Mouse (Mus musculus) liver, embryonic 14.5 days (tissue): ENCODE measurements around the gene Nynrin. TPM values are rescaled to one million over a fixed set of nuclear protein-coding genes. Genes with fewer than 3 reads are reported as not detected.

ENCODE experiments used
- ATAC-seq: fragments of 200-750 bp; cut with Nextera tagmentation; 2 replicates; pipeline ENCODE4 v1.8.0; 2017; ENCODE audit warnings: moderate number of reproducible peaks, mild to moderate bottlenecking, moderate library complexity; ENCODE audit not compliant: insufficient read depth
- DNase-seq, 3 experiments: peaks; one replicate each; pipeline ENCODE4 v3.0.0-alpha.2; 2012 to 2013; ENCODE audit warnings: low read depth in 3 of 3, low spot score in 3 of 3
- H3K27ac ChIP-seq: fragments of 300-500 bp; sonication (generic); 2 replicates; pipeline ENCODE4 v1.5.1; 2014; ENCODE audit warnings: moderate library complexity, mild to moderate bottlenecking, control low read depth, inconsistent platforms
- H3K27me3 ChIP-seq: fragments of 300-500 bp; sonication (generic); 2 replicates; pipeline ENCODE4 v1.6.1; 2014; ENCODE audit warnings: mild to moderate bottlenecking, low read length, moderate library complexity; ENCODE audit not compliant: control insufficient read depth, insufficient read depth
- H3K36me3 ChIP-seq: fragments of 300-500 bp; sonication (generic); replicated peaks from 2 replicates; pipeline ENCODE4 v1.6.1; 2014; ENCODE audit warnings: low read depth; ENCODE audit not compliant: control insufficient read depth, insufficient read depth
- H3K4me1 ChIP-seq, 2 experiments: fragments of 200-500 bp in 1 of 2; fragments of 300-500 bp in 1 of 2; sonication (generic) in 1 of 2; replicated peaks; 2 replicates each; pipeline ENCODE4 v1.6.1; 2012 to 2014; ENCODE audit warnings: antibody characterized with exemption in 1 of 2, inconsistent platforms in 1 of 2, low read length in 1 of 2; ENCODE audit not compliant: control insufficient read depth in 2 of 2, insufficient read depth in 2 of 2
- H3K4me2 ChIP-seq: fragments of 300-500 bp; sonication (generic); 2 replicates; pipeline ENCODE4 v1.6.1; 2014; ENCODE audit warnings: low read depth, mild to moderate bottlenecking, control low read depth, moderate library complexity
- H3K4me3 ChIP-seq, 2 experiments: fragments of 200-500 bp in 1 of 2; fragments of 300-500 bp in 1 of 2; sonication (generic) in 1 of 2; 2 replicates each; pipeline ENCODE4 v1.5.1; 2012 to 2014; ENCODE audit warnings: low read depth in 2 of 2, low read length in 2 of 2, mild to moderate bottlenecking in 2 of 2, control low read depth in 1 of 2, inconsistent platforms in 1 of 2, moderate library complexity in 1 of 2; ENCODE audit not compliant: insufficient read depth in 1 of 2
- H3K9ac ChIP-seq: fragments of 300-500 bp; sonication (generic); replicated peaks from 2 replicates; pipeline ENCODE4 v1.6.1; 2014; ENCODE audit warnings: mild to moderate bottlenecking, control low read depth, moderate library complexity
- H3K9me3 ChIP-seq: fragments of 300-500 bp; sonication (generic); 2 replicates; pipeline ENCODE4 v1.6.1; 2016; ENCODE audit warnings: low read length, mixed read lengths; ENCODE audit not compliant: control insufficient read depth
- CTCF ChIP-seq: IDR thresholded peaks from 2 replicates; pipeline ENCODE4 v1.5.1; 2016; ENCODE audit warnings: antibody characterized with exemption, low read depth, control low read depth
- EP300 ChIP-seq: IDR thresholded peaks from 2 replicates; pipeline ENCODE4 v1.6.1; 2016; ENCODE audit warnings: antibody characterized with exemption, low read depth
- WGBS: fragments of 180-500 bp; shearing (Covaris S2); extraction: QIAGEN DNeasy Blood & Tissue Kit; methylation state at CpG from one replicate; pipeline ENCODE4 v1.1.7; 2014; ENCODE audit not compliant: insufficient replicate concordance; 5-methylcytosine and 5-hydroxymethylcytosine counted together
- polyA plus RNA-seq, 2 experiments: library from polyadenylated mRNA; depleted of rRNA in 1 of 2; stranded (reverse) in 1 of 2; unstranded in 1 of 2; fragments of >200 nt; fragmentation: Nextera tagmentation in 1 of 2; extraction: Ambion mirVana in 1 of 2; gene quantifications; 2 replicates each; pipeline versions ENCODE4 v1.2.1 to v1.2.3; 2012 to 2014

Nynrin gene
- polyA plus RNA-seq, 2 experiments = 1.4 to 1.7 TPM

DNA sequence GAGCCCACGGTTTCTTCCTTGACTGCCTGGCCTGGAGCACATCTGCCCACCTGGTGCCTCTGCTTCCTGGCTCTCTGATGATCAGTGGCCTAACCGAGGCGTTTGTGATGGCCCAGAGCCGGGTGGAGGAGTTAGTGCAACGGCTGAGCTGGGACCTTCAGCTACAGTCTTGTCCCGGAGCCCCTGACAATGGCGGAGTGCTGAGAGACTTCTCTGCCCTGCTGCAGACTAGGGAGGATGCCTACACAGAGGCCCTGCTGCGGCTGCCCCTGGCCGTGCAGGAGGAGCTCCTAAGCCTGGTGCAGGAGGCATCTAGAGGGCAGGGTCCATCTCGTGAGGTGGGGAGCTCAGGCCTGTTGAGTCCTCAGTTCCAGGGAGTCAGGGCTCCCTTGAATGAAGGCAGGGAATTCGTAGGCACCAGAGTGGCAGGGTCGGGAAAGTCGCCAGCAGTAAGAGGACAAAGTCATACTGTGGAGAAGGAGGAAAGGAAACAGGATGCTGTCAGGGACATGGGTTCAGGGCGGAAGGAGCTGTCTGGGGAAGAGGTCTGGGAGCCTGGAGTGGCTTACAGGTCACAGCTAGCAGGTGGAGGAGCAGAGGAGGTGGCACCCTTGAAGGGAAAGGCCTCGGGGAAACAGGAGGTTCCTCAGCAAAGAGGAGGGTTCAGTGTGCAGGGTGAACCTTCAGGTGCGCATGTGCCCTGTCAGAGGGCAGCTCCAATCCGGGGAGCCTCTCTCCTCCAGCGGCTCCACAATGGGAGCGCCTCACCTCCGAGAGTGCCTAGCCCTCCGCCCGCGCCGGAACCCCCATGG lies 33.0 kb downstream of the Nynrin start:
- WGBS = 78% methylated on average over 24 of the region's 24 CpGs
- no peak overlapping the region for H3K9ac ChIP-seq

DNA sequence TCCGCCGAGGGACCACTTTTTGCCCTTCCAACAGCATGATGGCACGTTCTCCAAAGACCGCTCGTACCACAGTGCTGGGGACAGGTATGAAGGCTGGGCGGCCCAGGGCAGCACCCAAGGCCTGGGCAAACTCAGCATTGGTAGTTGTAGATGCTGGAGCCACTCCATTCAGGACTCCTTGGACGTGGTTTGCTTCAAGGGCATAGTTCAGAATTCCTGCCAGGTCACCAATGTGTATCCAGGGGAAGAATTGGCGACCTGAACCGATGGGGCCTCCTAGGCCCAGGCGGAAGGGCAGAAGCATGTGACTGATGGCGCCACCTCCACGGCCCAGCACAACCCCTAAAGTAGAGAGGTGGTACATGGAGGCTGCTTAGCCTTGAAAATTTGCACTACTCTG lies 43.9 kb downstream of the Nynrin start:
- no peak overlapping the region for H3K4me3 ChIP-seq
- no peak overlapping the region for H3K27ac ChIP-seq
- DNase-seq (no peak), ATAC-seq (no peak)
- peaks cover 19% of the 10 kb centered on the region for H3K36me3 ChIP-seq
- no peak for TF ChIP-seq CTCF
- TF ChIP-seq EP300 = no peak
- H3K27me3 ChIP-seq = no peaks in the 10 kb centered on the region; the same call in 1 of the 2 replicates
- 79% methylated on average over 12 of the region's 12 CpGs for WGBS
- H3K4me2 ChIP-seq = no peak overlapping the region
- no peaks in the 10 kb centered on the region for H3K9me3 ChIP-seq
- H3K9ac ChIP-seq = no peak overlapping the region
- H3K4me1 ChIP-seq = peaks cover 2 to 19% of the 10 kb centered on the region in 2 experiments; a peak in 3 of 4 replicates

More for the DNA sequence above, 33.0 kb downstream of the Nynrin start:
- Histone ChIP-seq H3K4me2 (peak overlapping the region; percentile 81), H3K9me3 (no peaks in the 10 kb centered on the region), H3K4me3 (peak overlapping the region in 1 of 2 experiments; percentile 93; a peak in 1 of 4 replicates), H3K4me1 (peaks cover 13% of the 10 kb centered on the region in 2 experiments), H3K36me3 (peaks cover 26% of the 10 kb centered on the region), H3K27me3 (no peaks in the 10 kb centered on the region), H3K27ac (no peak overlapping the region)
- ATAC-seq (no peak), DNase-seq (no peak)
- TF ChIP-seq EP300 (no peak), CTCF (no peak)

DNA sequence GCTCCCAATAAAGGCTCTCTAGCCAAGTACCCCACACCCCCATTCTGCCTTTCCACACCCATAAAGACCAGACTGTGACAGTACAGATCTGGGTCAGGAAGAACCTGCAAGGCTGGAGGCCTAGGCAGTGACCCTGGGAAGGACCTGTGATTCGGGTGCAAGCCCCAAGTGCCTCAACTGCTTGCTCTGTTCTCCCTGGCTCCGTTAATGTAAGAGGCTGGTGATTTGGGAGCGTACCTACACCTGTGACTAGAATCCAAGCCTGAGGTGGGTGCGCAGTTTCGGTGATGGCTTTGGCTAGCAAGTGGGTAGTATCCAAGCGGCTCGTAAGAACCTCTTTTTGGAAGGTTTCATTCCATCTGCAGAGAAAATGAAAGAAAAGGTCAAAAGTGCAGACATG lies 45.1 kb downstream of the Nynrin start:
- Histone ChIP-seq H3K36me3 (peaks cover 19% of the 10 kb centered on the region), H3K4me3 (no peak overlapping the region), H3K9ac (no peak overlapping the region), H3K4me1 (peaks cover 2 to 19% of the 10 kb centered on the region in 2 experiments; a peak in 3 of 4 replicates), H3K4me2 (peak overlapping the region; percentile 62; the same call in 1 of the 2 replicates), H3K27ac (no peak overlapping the region), H3K9me3 (no peaks in the 10 kb centered on the region), H3K27me3 (no peaks in the 10 kb centered on the region; the same call in 1 of the 2 replicates)
- DNase-seq = no peak
- TF ChIP-seq CTCF (no peak), EP300 (no peak)
- ATAC-seq = no peak
- WGBS = 78% methylated on average over 7 of the region's 7 CpGs

DNA sequence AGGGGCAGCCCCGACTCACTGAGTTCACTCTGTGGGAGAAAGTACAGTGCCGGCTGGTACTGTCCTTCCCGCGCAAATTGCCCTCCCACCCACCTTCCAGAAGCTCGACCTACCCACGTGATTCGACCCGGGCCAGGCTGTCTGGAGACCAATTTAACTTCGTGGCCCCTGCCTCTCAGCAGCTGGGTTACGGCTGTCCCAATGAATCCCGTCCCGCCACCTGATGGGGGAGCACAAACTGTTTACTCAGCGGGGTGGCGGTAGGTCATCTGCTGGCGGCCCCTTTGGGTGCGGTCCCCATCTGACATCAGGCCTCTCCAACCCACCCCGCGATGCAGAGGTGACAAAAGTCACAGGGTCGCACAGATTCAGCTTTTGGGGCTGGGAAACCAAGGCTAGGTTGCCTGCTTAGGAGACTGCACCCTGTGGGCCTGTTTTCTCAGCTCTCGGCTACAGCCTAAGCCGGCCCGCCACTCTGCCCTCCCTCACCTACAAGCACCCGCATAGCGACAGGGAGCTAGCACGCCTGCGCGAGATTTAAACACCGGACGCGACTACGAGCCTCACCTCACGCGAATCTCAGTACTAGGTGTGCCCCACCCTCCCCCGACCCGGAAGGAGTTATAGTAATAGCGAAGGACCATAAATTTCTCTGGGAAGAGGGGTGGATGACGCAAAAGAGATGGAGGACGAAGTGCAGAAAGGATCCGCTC lies 46.0 kb downstream of the Nynrin start, which contains the start of gene Sdr39u1:
Gene Sdr39u1, minus strand, starts transcription at position 593 of the 713 bp plus-strand sequence.
- Histone ChIP-seq H3K27me3 (no peaks in the 10 kb centered on the region; the same call in 1 of the 2 replicates), H3K27ac (no peak within 1 kb of the TSS), H3K36me3 (peaks cover 13% of the 10 kb centered on the region), H3K4me1 (peaks cover 2 to 19% of the 10 kb centered on the region in 2 experiments; a peak in 3 of 4 replicates), H3K4me3 (peak within 1 kb of the TSS; percentile 43 to 49), H3K9me3 (no peaks in the 10 kb centered on the region), H3K9ac (peak within 1 kb of the TSS; percentile 40), H3K4me2 (peak within 1 kb of the TSS; percentile 62)
- 1% methylated on average over 39 of the region's 39 CpGs for WGBS
- peak; percentile 73 for ATAC-seq
- DNase-seq = peak; percentile 47 to 50 (median 49)
- TF ChIP-seq EP300 = no peak
- no peak; the same call in 1 of the 2 replicates for TF ChIP-seq CTCF
